Mouse (Mus musculus): ENCODE measurements around the gene Smg6.

The Smg6 gene

GRCm38 (mm10) chr11:74912492-74912891, 13.1 kb upstream of the Smg6 start:
- Histone ChIP-seq H3K9me3 (ENCODE audit: low read length) (no peaks in the 10 kb centered on the region), H3K4me1 (replicated peaks; ENCODE audit: low read depth, low read length) (peaks cover 35% of the 10 kb centered on the region), H3K4me3 (replicated peaks; ENCODE audit: low read length) (no peak overlapping the region), H3K27me3 (ENCODE audit: insufficient read depth, low read length) (no peaks in the 10 kb centered on the region), H3K36me3 (ENCODE audit: insufficient read depth, low read length) (peaks cover 35% of the 10 kb centered on the region)
- TF ChIP-seq NANOG (IDR thresholded peaks at IDR 0.05; ENCODE audit: borderline replicate concordance, low read length) (no peak), CTCF (conservative IDR thresholded peaks at IDR 0.05; ENCODE audit: low read length) (no peak), POU5F1 (IDR thresholded peaks at IDR 0.05; ENCODE audit: borderline replicate concordance, low read length) (no peak)

GRCm38 (mm10) chr11:74919249-74919648, 6.4 kb upstream of the Smg6 start:
- Histone ChIP-seq H3K4me1 (replicated peaks; ENCODE audit: low read depth, low read length) (no peaks in the 10 kb centered on the region), H3K9me3 (ENCODE audit: low read length) (no peaks in the 10 kb centered on the region), H3K4me3 (replicated peaks; ENCODE audit: low read length) (no peak overlapping the region), H3K27me3 (ENCODE audit: insufficient read depth, low read length) (no peaks in the 10 kb centered on the region), H3K36me3 (ENCODE audit: insufficient read depth, low read length) (peaks cover 12% of the 10 kb centered on the region)
- TF ChIP-seq POU5F1 (IDR thresholded peaks at IDR 0.05; ENCODE audit: borderline replicate concordance, low read length) = no peak
- no peak for TF ChIP-seq CTCF (conservative IDR thresholded peaks at IDR 0.05; ENCODE audit: low read length)
- no peak for TF ChIP-seq NANOG (IDR thresholded peaks at IDR 0.05; ENCODE audit: borderline replicate concordance, low read length)

GRCm38 (mm10) chr11:74924149-74924548, 1.5 kb upstream of the Smg6 start:
- Histone ChIP-seq H3K27me3 (ENCODE audit: insufficient read depth, low read length) (no peaks in the 10 kb centered on the region), H3K36me3 (ENCODE audit: insufficient read depth, low read length) (peaks cover 5% of the 10 kb centered on the region), H3K9me3 (ENCODE audit: low read length) (no peaks in the 10 kb centered on the region), H3K4me1 (replicated peaks; ENCODE audit: low read depth, low read length) (peaks cover 27% of the 10 kb centered on the region), H3K4me3 (replicated peaks; ENCODE audit: low read length) (no peak overlapping the region)
- peak; percentile 53 for TF ChIP-seq CTCF (conservative IDR thresholded peaks at IDR 0.05; ENCODE audit: low read length)
- TF ChIP-seq POU5F1 (IDR thresholded peaks at IDR 0.05; ENCODE audit: borderline replicate concordance, low read length) = no peak

GRCm38 (mm10) chr11:74926388-74927005, 874 bp downstream of the Smg6 start:
- Histone ChIP-seq H3K9me3 (ENCODE audit: low read length) (no peaks in the 10 kb centered on the region), H3K36me3 (ENCODE audit: insufficient read depth, low read length) (peaks cover 22% of the 10 kb centered on the region), H3K27me3 (ENCODE audit: insufficient read depth, low read length) (no peaks in the 10 kb centered on the region), H3K4me3 (replicated peaks; ENCODE audit: low read length) (peak overlapping the region; percentile 97), H3K4me1 (replicated peaks; ENCODE audit: low read depth, low read length) (peaks cover 47% of the 10 kb centered on the region)
- no peak for TF ChIP-seq CTCF (conservative IDR thresholded peaks at IDR 0.05; ENCODE audit: low read length)
- no peak for TF ChIP-seq POU5F1 (IDR thresholded peaks at IDR 0.05; ENCODE audit: borderline replicate concordance, low read length)
- TF ChIP-seq NANOG (IDR thresholded peaks at IDR 0.05; ENCODE audit: borderline replicate concordance, low read length) = no peak

- Histone ChIP-seq H3K27me3 (ENCODE audit: insufficient read depth, low read length) (no peaks in the 10 kb centered on the region), H3K9me3 (ENCODE audit: low read length) (no peaks in the 10 kb centered on the region), H3K4me1 (replicated peaks; ENCODE audit: low read depth, low read length) (peaks cover 50% of the 10 kb centered on the region), H3K4me3 (replicated peaks; ENCODE audit: low read length) (no peak overlapping the region), H3K36me3 (ENCODE audit: insufficient read depth, low read length) (peaks cover 28% of the 10 kb centered on the region)
- TF ChIP-seq POU5F1 (IDR thresholded peaks at IDR 0.05; ENCODE audit: borderline replicate concordance, low read length) (no peak), NANOG (IDR thresholded peaks at IDR 0.05; ENCODE audit: borderline replicate concordance, low read length) (no peak), CTCF (conservative IDR thresholded peaks at IDR 0.05; ENCODE audit: low read length) (no peak)
Observed at GRCm38 (mm10) chr11:74927236-74927725, 1.7 kb downstream of the Smg6 start.

- H3K4me1 ChIP-seq (replicated peaks; ENCODE audit: low read depth, low read length) = peaks cover 50% of the 10 kb centered on the region
- TF ChIP-seq NANOG (IDR thresholded peaks at IDR 0.05; ENCODE audit: borderline replicate concordance, low read length) = no peak
- TF ChIP-seq POU5F1 (IDR thresholded peaks at IDR 0.05; ENCODE audit: borderline replicate concordance, low read length) = no peak
- no peak for TF ChIP-seq CTCF (conservative IDR thresholded peaks at IDR 0.05; ENCODE audit: low read length)
- H3K36me3 ChIP-seq (ENCODE audit: insufficient read depth, low read length) = peaks cover 46% of the 10 kb centered on the region
- no peaks in the 10 kb centered on the region for H3K9me3 ChIP-seq (ENCODE audit: low read length)
- no peaks in the 10 kb centered on the region for H3K27me3 ChIP-seq (ENCODE audit: insufficient read depth, low read length)
- no peak overlapping the region for H3K4me3 ChIP-seq (replicated peaks; ENCODE audit: low read length)
Observed at GRCm38 (mm10) chr11:74929111-74929510, 3.5 kb downstream of the Smg6 start.

GRCm38 (mm10) chr11:74930391-74930790, 4.8 kb downstream of the Smg6 start:
- Histone ChIP-seq H3K27me3 (ENCODE audit: insufficient read depth, low read length) (no peaks in the 10 kb centered on the region), H3K4me3 (replicated peaks; ENCODE audit: low read length) (no peak overlapping the region), H3K36me3 (ENCODE audit: insufficient read depth, low read length) (peaks cover 59% of the 10 kb centered on the region), H3K9me3 (ENCODE audit: low read length) (no peaks in the 10 kb centered on the region), H3K4me1 (replicated peaks; ENCODE audit: low read depth, low read length) (peaks cover 45% of the 10 kb centered on the region)
- TF ChIP-seq POU5F1 (IDR thresholded peaks at IDR 0.05; ENCODE audit: borderline replicate concordance, low read length) = no peak
- no peak for TF ChIP-seq CTCF (conservative IDR thresholded peaks at IDR 0.05; ENCODE audit: low read length)
- TF ChIP-seq NANOG (IDR thresholded peaks at IDR 0.05; ENCODE audit: borderline replicate concordance, low read length) = no peak

- Histone ChIP-seq H3K4me1 (replicated peaks; ENCODE audit: low read depth, low read length) (no peaks in the 10 kb centered on the region), H3K9me3 (ENCODE audit: low read length) (no peaks in the 10 kb centered on the region), H3K27me3 (ENCODE audit: insufficient read depth, low read length) (no peaks in the 10 kb centered on the region), H3K4me3 (replicated peaks; ENCODE audit: low read length) (no peak overlapping the region), H3K36me3 (ENCODE audit: insufficient read depth, low read length) (peaks cover 69% of the 10 kb centered on the region)
- TF ChIP-seq POU5F1 (IDR thresholded peaks at IDR 0.05; ENCODE audit: borderline replicate concordance, low read length) (no peak), NANOG (IDR thresholded peaks at IDR 0.05; ENCODE audit: borderline replicate concordance, low read length) (no peak), CTCF (conservative IDR thresholded peaks at IDR 0.05; ENCODE audit: low read length) (peak; percentile 86)
Observed at GRCm38 (mm10) chr11:74946348-74946747, 20.7 kb downstream of the Smg6 start.

- Histone ChIP-seq H3K27me3 (ENCODE audit: insufficient read depth, low read length) (no peaks in the 10 kb centered on the region), H3K36me3 (ENCODE audit: insufficient read depth, low read length) (peaks cover 35% of the 10 kb centered on the region), H3K4me3 (replicated peaks; ENCODE audit: low read length) (no peak overlapping the region), H3K4me1 (replicated peaks; ENCODE audit: low read depth, low read length) (peaks cover 18% of the 10 kb centered on the region), H3K9me3 (ENCODE audit: low read length) (no peaks in the 10 kb centered on the region)
- TF ChIP-seq POU5F1 (IDR thresholded peaks at IDR 0.05; ENCODE audit: borderline replicate concordance, low read length) (no peak), CTCF (conservative IDR thresholded peaks at IDR 0.05; ENCODE audit: low read length) (no peak), NANOG (IDR thresholded peaks at IDR 0.05; ENCODE audit: borderline replicate concordance, low read length) (no peak)
Observed at GRCm38 (mm10) chr11:74954901-74955300, 29.3 kb downstream of the Smg6 start.

All from E14TG2a.4 (cell line).